Mouse (Mus musculus) layer of hippocampus, adult 9-11 months (tissue): ENCODE results near the gene Chaf1a.

ENCODE experiments used
- DNase-seq: peaks from one replicate; pipeline ENCODE4 v3.0.0; 2022

Chaf1a gene

GRCm38 (mm10) chr17:56040030-56040856 is at the start of gene Chaf1a:
Gene Chaf1a, plus strand, starts transcription at chr17:56040439.
- DNase-seq, result peak; percentile 98

- DNase-seq, result no peak
Measured at GRCm38 (mm10) chr17:55996007-55996406, 44.2 kb upstream of the Chaf1a start.

GRCm38 (mm10) chr17:55999794-56000499 is 40.3 kb upstream of the Chaf1a start:
- no peak for DNase-seq

GRCm38 (mm10) chr17:56003000-56003399 is 37.2 kb upstream of the Chaf1a start:
- no peak for DNase-seq

- DNase-seq, result no peak
Measured at GRCm38 (mm10) chr17:56005415-56006061, 34.7 kb upstream of the Chaf1a start, which contains the start of the genes Stap2 and Mpnd. Gene Stap2, minus strand, starts transcription at chr17:56005584. Gene Mpnd, plus strand, starts transcription at chr17:56005711.

GRCm38 (mm10) chr17:56006956-56007355 is 33.3 kb upstream of the Chaf1a start:
- no peak for DNase-seq

GRCm38 (mm10) chr17:56007444-56008355 is 32.5 kb upstream of the Chaf1a start:
- DNase-seq, result no peak

- peak; percentile 96 for DNase-seq
Measured at GRCm38 (mm10) chr17:56008356-56009087, 31.7 kb upstream of the Chaf1a start.

- peak; percentile 95 for DNase-seq
Measured at GRCm38 (mm10) chr17:56009088-56009961, 30.9 kb upstream of the Chaf1a start.

GRCm38 (mm10) chr17:56009962-56010240 is 30.3 kb upstream of the Chaf1a start:
- no peak for DNase-seq

GRCm38 (mm10) chr17:56010255-56010654 is 30.0 kb upstream of the Chaf1a start:
- no peak for DNase-seq

GRCm38 (mm10) chr17:56010681-56011080 is 29.6 kb upstream of the Chaf1a start:
- DNase-seq, result no peak

- no peak for DNase-seq
Measured at GRCm38 (mm10) chr17:56011441-56011840, 28.8 kb upstream of the Chaf1a start.

GRCm38 (mm10) chr17:56015293-56015692 is 24.9 kb upstream of the Chaf1a start:
- DNase-seq, result no peak

- no peak for DNase-seq
Measured at GRCm38 (mm10) chr17:56016382-56016781, 23.9 kb upstream of the Chaf1a start.

- no peak for DNase-seq
Measured at GRCm38 (mm10) chr17:56016793-56017785, 23.1 kb upstream of the Chaf1a start.

GRCm38 (mm10) chr17:56017848-56018247 is 22.4 kb upstream of the Chaf1a start:
- DNase-seq, result no peak

- peak; percentile 74 for DNase-seq
Measured at GRCm38 (mm10) chr17:56018347-56019131, 21.7 kb upstream of the Chaf1a start.
